ENCODE assay signal across 10 mouse cellular contexts in the genomic region with DNA sequence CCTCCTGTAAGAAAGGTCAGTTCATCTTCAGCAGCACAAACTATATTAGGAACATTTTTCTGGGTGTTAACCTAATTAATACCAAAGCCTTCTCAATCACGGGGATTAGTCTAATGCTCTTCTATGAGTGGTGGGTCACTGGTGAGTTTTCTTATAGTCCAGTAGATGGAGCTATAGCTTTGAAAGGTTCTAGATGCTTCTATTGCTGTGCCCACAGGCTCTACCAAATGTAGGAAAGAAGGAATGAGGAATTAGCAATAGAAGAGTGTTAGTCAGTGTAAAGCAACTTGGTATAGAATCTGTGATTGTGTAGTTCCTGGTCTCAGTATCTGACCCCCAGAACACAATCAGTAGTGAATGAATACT.
A peak's percentile ranks its signal among the peaks of the same experiment; 100 is the strongest.
DNase-seq lines count a peak whose midpoint lies in the region; ATAC-seq lines count a peak whose summit lies in the region.
"Had no signal": no experiment of that assay in that cellular context is flagged by ENCODE, and none has a peak within 500 bp of the region (broad histone marks: within the 10 kb centered on the region; RNA-seq: fewer than 3 reads in every experiment).

No protein-coding gene starts in this region.

- 17% methylated on average over 1 of the region's 1 CpGs for WGBS in kidney, embryonic 15.5 days

- peak; percentile 61; the same call in 1 of the 2 replicates for ATAC-seq in cerebellum, adult (ENCODE audit: insufficient number of reproducible peaks, low FRiP score, low TSS enrichment)
- no peak; the same call in 1 of the 2 replicates for ATAC-seq in kidney, embryonic 15.5 days (replicated peaks; ENCODE audit: low FRiP score)

- no peaks in the 10 kb centered on the region for H3K4me1 ChIP-seq in kidney, embryonic 15.5 days
- H3K4me1 ChIP-seq: embryonic facial prominence, embryonic 12.5 days; stomach, embryonic 15.5 days had no signal

- H3K27me3 ChIP-seq in kidney, embryonic 15.5 days = 0 out of 2 replicates have a peak, but pooled peaks cover 2% of the 10 kb centered on the region
- H3K27me3 ChIP-seq: embryonic facial prominence, embryonic 12.5 days; stomach, embryonic 15.5 days had no signal

- no peak overlapping the region for H3K4me2 ChIP-seq in kidney, embryonic 15.5 days
- H3K4me2 ChIP-seq: embryonic facial prominence, embryonic 12.5 days; stomach, embryonic 15.5 days had no signal

- H3K9ac ChIP-seq in kidney, embryonic 15.5 days = no peak overlapping the region
- H3K9ac ChIP-seq: embryonic facial prominence, embryonic 12.5 days; stomach, embryonic 15.5 days had no signal

- no peaks in the 10 kb centered on the region for H3K36me3 ChIP-seq in kidney, embryonic 15.5 days
- H3K36me3 ChIP-seq: embryonic facial prominence, embryonic 12.5 days; stomach, embryonic 15.5 days had no signal

- no peaks in the 10 kb centered on the region for H3K9me3 ChIP-seq in kidney, embryonic 15.5 days (replicated peaks)
- H3K9me3 ChIP-seq: embryonic facial prominence, embryonic 12.5 days; stomach, embryonic 15.5 days had no signal

- no peak overlapping the region for H3K27ac ChIP-seq in kidney, embryonic 15.5 days
- H3K27ac ChIP-seq: embryonic facial prominence, embryonic 12.5 days; stomach, embryonic 15.5 days had no signal

- DNase-seq in cerebellum, postnatal 36 days = no peak
- DNase-seq in kidney, adult 8-10 months = peak; percentile 1 to 9
- DNase-seq in B cell, adult 2 months = peak; percentile 31
- DNase-seq in induced T-regulatory cell, adult 2 months (ENCODE audit: low read depth) = peak; percentile 72
- no peak for DNase-seq in c-Kit-positive CD71-positive TER-119-positive erythroid progenitor cells, embryonic 14.5 days (ENCODE audit: low spot score)
- no peak for DNase-seq in right cerebral cortex, postnatal 14 days

- no peak overlapping the region for H3K4me3 ChIP-seq in kidney, embryonic 15.5 days (replicated peaks)
- H3K4me3 ChIP-seq: embryonic facial prominence, embryonic 12.5 days; stomach, embryonic 15.5 days had no signal

Comparison
In these comparisons a context has a peak if more than half of its experiments do, and no peak if none do; other contexts are left out.
1. DNase-seq: peak in kidney, adult 8-10 months (2 of 2), B cell, adult 2 months (2 of 2) and induced T-regulatory cell, adult 2 months (single experiment); none in cerebellum, postnatal 36 days (0 of 2), c-Kit-positive CD71-positive TER-119-positive erythroid progenitor cells, embryonic 14.5 days (single experiment) and right cerebral cortex, postnatal 14 days (single experiment).